Mouse (Mus musculus) Patski (cell line): Measurements from ENCODE around the gene Tmem139. TPM values are rescaled to one million over a fixed set of nuclear protein-coding genes. Genes with fewer than 3 reads are reported as not detected.

Experiments used
- ATAC-seq: fragments of 100-300 bp; one replicate; pipeline ENCODE4 v1.8.0; 2021
- CTCF ChIA-PET: fragments of 350-600 bp; sonication (Branson Sonifier 250); formaldehyde crosslinking; loops from one replicate; lab custom pipeline; 2022; ENCODE audit warnings: inconsistent platforms; lab: Charles Lee
- POLR2A ChIA-PET: fragments of 350-600 bp; sonication (Branson Sonifier 250); formaldehyde crosslinking; loops from one replicate; lab custom pipeline; 2022; ENCODE audit warnings: antibody characterized with exemption, inconsistent platforms; lab: Charles Lee
- DNase-seq: peaks from one replicate; pipeline ENCODE4 v3.0.0-alpha.2; 2011; ENCODE audit warnings: low read depth, low spot score
- H3K27me3 ChIP-seq: fragments of 371-371 bp; one replicate; pipeline ENCODE4 v1.5.1; 2021
- CTCF ChIP-seq: fragments of 100-300 bp; IDR thresholded peaks from one replicate; pipeline ENCODE4 v1.5.1; 2021
- in situ Hi-C: fragments of 300-500 bp; cut with MboI; formaldehyde crosslinking; loops from 3 replicates; pipeline ENCODE4 v1.11.1; 2018; ENCODE audit warnings: low pct_unique_long_range_greater_than_20kb, mixed read lengths
- polyA plus RNA-seq: library from polyadenylated mRNA; unstranded; gene quantifications from one replicate; pipeline ENCODE4 v1.2.3, GENCODE M21; 2021

Gene Tmem139
- polyA plus RNA-seq, 1 experiment from 2014 or later: 0.12 TPM

DNA sequence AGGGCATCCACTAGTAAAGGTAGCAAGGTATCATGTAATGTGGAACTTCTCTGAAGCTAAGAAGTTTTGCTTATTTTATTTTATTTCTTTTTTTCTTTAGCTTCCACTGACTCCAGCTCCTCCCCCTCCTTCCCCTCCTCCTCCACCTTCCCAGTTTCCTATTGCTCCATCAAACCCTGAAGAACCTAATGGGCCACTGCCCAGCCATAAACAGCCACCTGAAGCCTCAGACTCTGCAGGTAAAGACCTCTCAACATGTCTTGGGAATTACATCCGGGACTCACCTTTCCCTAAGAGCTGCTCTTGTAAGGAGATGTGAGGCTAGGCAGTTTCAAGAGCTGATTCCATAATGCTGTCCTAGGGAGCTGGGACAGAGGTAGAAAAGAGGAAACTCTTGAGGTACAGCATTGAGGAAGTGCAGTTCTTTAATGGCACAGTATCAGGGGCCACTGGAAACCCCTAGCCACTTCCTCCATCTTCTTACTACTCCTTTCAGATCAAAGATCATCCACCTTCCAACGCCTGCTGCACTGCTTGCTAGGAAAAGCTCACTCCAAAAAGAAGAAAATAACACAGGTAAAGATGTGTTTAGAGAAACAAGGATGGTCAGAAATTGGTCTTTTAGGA is 48.8 kb downstream of the Tmem139 start:
- CTCF ChIA-PET: interaction anchor here (1.1 to 1.9 kb wide), 5 partner anchors 9 to 277 kb away, joined by 3 to 10 read pairs (median 4); partner anchors contain the start of gene Fam131b
- no peaks in the 10 kb centered on the region for H3K27me3 ChIP-seq
- in situ Hi-C loops: no loop called here
- no peak for TF ChIP-seq CTCF
- POLR2A ChIA-PET: no interaction called here
- no peak for ATAC-seq
- DNase-seq: no peak

Other genes starting within 250 kb of the Tmem139 start
- gene Sva, start 223.6 kb upstream of the Tmem139 start, polyA plus RNA-seq: not detected
- not detected for gene Tas2r139, start 121.0 kb upstream of the Tmem139 start, polyA plus RNA-seq
- not detected for gene Tas2r144, start 46.6 kb upstream of the Tmem139 start, polyA plus RNA-seq
- gene Gstk1, start 16.0 kb upstream of the Tmem139 start, polyA plus RNA-seq: 52.2 TPM
- 19.8 TPM for gene Casp2, start 3.0 kb downstream of the Tmem139 start, polyA plus RNA-seq
- 0.21 TPM for gene Clcn1, start 24.7 kb downstream of the Tmem139 start, polyA plus RNA-seq
- 0.89 TPM for gene Fam131b, start 62.7 kb downstream of the Tmem139 start, polyA plus RNA-seq
- gene Zyx, start 87.7 kb downstream of the Tmem139 start, polyA plus RNA-seq: 336 TPM
- gene Epha1, start 111.3 kb downstream of the Tmem139 start, polyA plus RNA-seq: 0.27 TPM
- not detected for gene Tas2r143, start 138.3 kb downstream of the Tmem139 start, polyA plus RNA-seq
- gene Tas2r135, start 143.5 kb downstream of the Tmem139 start, polyA plus RNA-seq: not detected
- gene Tas2r126, start 172.6 kb downstream of the Tmem139 start, polyA plus RNA-seq: not detected
- not detected for gene Olfr458, start 203.2 kb downstream of the Tmem139 start, polyA plus RNA-seq
- not detected for gene Olfr457, start 214.4 kb downstream of the Tmem139 start, polyA plus RNA-seq
- gene Olfr456, start 225.2 kb downstream of the Tmem139 start, polyA plus RNA-seq: not detected